Comparison of ENCODE assay signal across 19 mouse cellular contexts in genomic region chr1:168275678-168276077, GRCm38 (mm10).
DNase-seq lines count a peak whose midpoint lies in the region; ATAC-seq and TF ChIP-seq lines count a peak whose summit lies in the region.
"Had no signal": no experiment of that assay in that cellular context is flagged by ENCODE, and none has a peak within 500 bp of the region (broad histone marks: within the 10 kb centered on the region; RNA-seq: fewer than 3 reads in every experiment).

No protein-coding gene starts in this region.

- peak overlapping the region; percentile 8; the same call in 1 of the 2 replicates for H3K4me2 ChIP-seq in forebrain, embryonic 13.5 days
- H3K4me2 ChIP-seq in hindbrain, embryonic 15.5 days, result no peak overlapping the region
- no peak overlapping the region for H3K4me2 ChIP-seq in midbrain, postnatal 0 days (ENCODE audit: low read depth, low read length, poor library complexity, severe bottlenecking)

- H3K9me3 ChIP-seq in forebrain, embryonic 13.5 days (replicated peaks), result no peaks in the 10 kb centered on the region
- no peaks in the 10 kb centered on the region for H3K9me3 ChIP-seq in hindbrain, embryonic 15.5 days
- H3K9me3 ChIP-seq in midbrain, postnatal 0 days (ENCODE audit: low read length), result no peaks in the 10 kb centered on the region

- ATAC-seq in forebrain, embryonic 13.5 days, result peak; percentile 91
- ATAC-seq in hindbrain, embryonic 15.5 days (ENCODE audit: low FRiP score, low read depth), result peak; percentile 57
- peak; percentile 44 for ATAC-seq in midbrain, postnatal 0 days (ENCODE audit: low FRiP score)
- ATAC-seq: activated CD4-positive, CD25-positive, alpha-beta regulatory T cell, adult 4 months; inflammation-experienced regulatory T-cells, adult 6 months; Patski had no signal

- H3K27me3 ChIP-seq in forebrain, embryonic 13.5 days, result no peaks in the 10 kb centered on the region
- H3K27me3 ChIP-seq in hindbrain, embryonic 15.5 days, result no peaks in the 10 kb centered on the region
- no peaks in the 10 kb centered on the region for H3K27me3 ChIP-seq in midbrain, postnatal 0 days (ENCODE audit: insufficient read depth, low read length)
- H3K27me3 ChIP-seq: Patski had no signal

- no peaks in the 10 kb centered on the region for H3K36me3 ChIP-seq in forebrain, embryonic 13.5 days (ENCODE audit: poor library complexity, severe bottlenecking)
- H3K36me3 ChIP-seq in hindbrain, embryonic 15.5 days, result no peaks in the 10 kb centered on the region
- H3K36me3 ChIP-seq in midbrain, postnatal 0 days (ENCODE audit: insufficient read depth, low read length), result no peaks in the 10 kb centered on the region

- DNase-seq in MN1 (ENCODE audit: low spot score), result peak; percentile 28
- no peak for DNase-seq in midbrain, postnatal 0 days (ENCODE audit: low spot score)
- no peak for DNase-seq in cerebellum, adult 11-12 months
- no peak for DNase-seq in gastrocnemius, adult 8-10 months (ENCODE audit: low spot score in 2 of 2)
- DNase-seq in ovary, postnatal 10 days (ENCODE audit: low spot score), result no peak
- DNase-seq: adrenal gland, postnatal 25 days; cerebellum, adult 9-11 months; gastrocnemius, postnatal 10 days; kidney, adult 9 months; liver; lung, adult 18-20 months; lung, postnatal 36 days; right cerebral cortex, adult 18-20 months; thymus, adult 18-20 months had no signal

- WGBS in forebrain, embryonic 13.5 days, result 27% methylated on average over 5 of the region's 5 CpGs
- WGBS in hindbrain, embryonic 15.5 days, result 36% methylated on average over 5 of the region's 5 CpGs
- 22% methylated on average over 5 of the region's 5 CpGs for WGBS in midbrain, postnatal 0 days

- H3K27ac ChIP-seq in forebrain, embryonic 13.5 days, result peak overlapping the region; percentile 84
- H3K27ac ChIP-seq in hindbrain, embryonic 15.5 days (replicated peaks), result 0 out of 2 replicates have a peak overlapping the region, but pooled peaks have one; percentile 32
- H3K27ac ChIP-seq in midbrain, postnatal 0 days (ENCODE audit: low read depth, low read length), result 0 out of 2 replicates have a peak overlapping the region, but pooled peaks have one; percentile 26

- peaks cover 50% of the 10 kb centered on the region for H3K4me1 ChIP-seq in forebrain, embryonic 13.5 days
- H3K4me1 ChIP-seq in hindbrain, embryonic 15.5 days (replicated peaks), result peaks cover 20% of the 10 kb centered on the region
- peaks cover 10% of the 10 kb centered on the region; the same call in 1 of the 2 replicates for H3K4me1 ChIP-seq in midbrain, postnatal 0 days (ENCODE audit: insufficient read depth, low read length)

- TF ChIP-seq CTCF in midbrain, postnatal 0 days (IDR thresholded peaks at IDR 0.05), result no peak

- H3K9ac ChIP-seq in forebrain, embryonic 13.5 days, result no peak overlapping the region
- no peak overlapping the region for H3K9ac ChIP-seq in hindbrain, embryonic 15.5 days
- no peak overlapping the region for H3K9ac ChIP-seq in midbrain, postnatal 0 days (replicated peaks; ENCODE audit: low read length, poor library complexity, severe bottlenecking)

- H3K4me3 ChIP-seq in forebrain, embryonic 13.5 days, result no peak overlapping the region
- no peak overlapping the region for H3K4me3 ChIP-seq in hindbrain, embryonic 15.5 days
- H3K4me3 ChIP-seq in midbrain, postnatal 0 days (ENCODE audit: low read depth, low read length), result no peak overlapping the region

Comparison
In these comparisons a context has a peak if more than half of its experiments do, and no peak if none do; other contexts are left out.
1. H3K27ac ChIP-seq: peak in every context shown above with its lines; median percentile 84 in forebrain, embryonic 13.5 days; 32 in hindbrain, embryonic 15.5 days; 26 in midbrain, postnatal 0 days.